Mouse (Mus musculus) brain, embryonic 14.5 days (tissue): ENCODE results near the gene Set.

Experiments used
- CTCF ChIP-seq: fragments of 200-500 bp; IDR thresholded peaks from 2 replicates; pipeline ENCODE4 v1.5.1; 2012; ENCODE audit warnings: inconsistent platforms, mild to moderate bottlenecking, moderate library complexity, borderline replicate concordance; ENCODE audit not compliant: insufficient read depth, insufficient read length; ENCODE audit errors: extremely low read depth
- POLR2A ChIP-seq: fragments of 200-500 bp; IDR thresholded peaks from 2 replicates; pipeline ENCODE4 v1.6.1; 2012; ENCODE audit warnings: mild to moderate bottlenecking, inconsistent platforms, borderline replicate concordance; ENCODE audit not compliant: poor library complexity, insufficient read depth, insufficient read length, severe bottlenecking; ENCODE audit errors: extremely low read depth

DNA sequence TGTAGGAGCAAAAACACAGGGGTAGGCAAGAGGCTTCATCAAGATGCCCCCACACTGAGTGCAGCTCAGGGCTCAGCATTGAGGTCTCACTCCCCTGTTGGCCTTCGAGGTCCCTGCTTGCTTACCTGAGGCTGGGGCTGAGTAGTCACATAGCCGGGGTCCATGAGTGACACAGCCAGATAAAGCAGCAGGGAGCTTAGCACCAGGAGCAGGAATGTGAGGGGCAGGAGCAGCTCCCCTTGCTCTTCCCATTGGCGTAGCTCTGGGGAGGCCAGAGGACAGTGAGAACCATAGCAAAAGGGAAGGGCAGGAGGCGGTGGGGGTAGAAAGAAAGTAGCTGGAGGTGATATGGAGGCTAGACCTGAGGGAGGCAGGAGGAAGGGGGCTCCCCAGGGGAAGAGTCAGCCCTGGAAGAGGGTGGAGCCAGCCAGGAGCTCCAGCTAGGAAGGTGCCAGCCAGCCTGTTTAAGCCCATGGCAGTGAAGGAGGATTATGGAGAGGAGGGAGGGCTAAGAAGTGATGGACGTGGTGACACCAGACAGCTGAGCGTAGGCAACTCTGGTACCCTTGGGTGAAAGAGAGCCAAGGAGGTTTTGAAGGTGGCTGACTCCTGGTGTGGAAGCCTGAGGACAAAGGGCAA is 35.2 kb downstream of the Set start:
- TF ChIP-seq POLR2A: no peak
- no peak for TF ChIP-seq CTCF
